Comparison of ENCODE assay signal across 22 mouse cellular contexts in genomic region chr1:153712633-153713032, GRCm38 (mm10). TPM values are rescaled to one million over a fixed set of nuclear protein-coding genes. Genes with fewer than 3 reads are reported as not detected.
DNase-seq lines count a peak whose midpoint lies in the region; ATAC-seq lines count a peak whose summit lies in the region.
"Had no signal": no experiment of that assay in that cellular context is flagged by ENCODE, and none has a peak within 500 bp of the region (broad histone marks: within the 10 kb centered on the region; RNA-seq: fewer than 3 reads in every experiment).

No protein-coding gene starts in this region.

- no peak overlapping the region for H3K27ac ChIP-seq in hindbrain, embryonic 16.5 days (ENCODE audit: low read depth, low read length)
- H3K27ac ChIP-seq: embryonic facial prominence, embryonic 10.5 days; embryonic facial prominence, embryonic 12.5 days; forebrain, embryonic 13.5 days; forebrain, embryonic 15.5 days had no signal

- peak; percentile 51 for ATAC-seq in CD4-positive, CD25-positive, alpha-beta regulatory T cell, adult 4 months
- ATAC-seq in activated CD4-positive, CD25-positive, alpha-beta regulatory T cell, adult 4 months = no peak
- no peak for ATAC-seq in hindbrain, embryonic 16.5 days
- ATAC-seq: forebrain, embryonic 13.5 days; forebrain, embryonic 15.5 days; forebrain, postnatal 0 days; Patski had no signal

- no peak overlapping the region for H3K9ac ChIP-seq in hindbrain, embryonic 16.5 days (ENCODE audit: low read depth, low read length)
- H3K9ac ChIP-seq: embryonic facial prominence, embryonic 12.5 days; forebrain, embryonic 13.5 days; forebrain, embryonic 15.5 days; forebrain, postnatal 0 days had no signal

- H3K9me3 ChIP-seq in hindbrain, embryonic 16.5 days (ENCODE audit: control insufficient read depth, low read length) = no peaks in the 10 kb centered on the region
- H3K9me3 ChIP-seq: embryonic facial prominence, embryonic 10.5 days; embryonic facial prominence, embryonic 12.5 days; forebrain, embryonic 13.5 days; forebrain, embryonic 15.5 days; G1E had no signal

- no peak overlapping the region for H3K4me3 ChIP-seq in hindbrain, embryonic 16.5 days (ENCODE audit: low read length)
- H3K4me3 ChIP-seq: embryonic facial prominence, embryonic 10.5 days; embryonic facial prominence, embryonic 12.5 days; forebrain, embryonic 13.5 days; forebrain, embryonic 15.5 days had no signal

- H3K4me1 ChIP-seq in hindbrain, embryonic 16.5 days (ENCODE audit: control insufficient read depth, insufficient read depth, low read depth, low read length) = no peaks in the 10 kb centered on the region
- H3K4me1 ChIP-seq: forebrain, embryonic 13.5 days; forebrain, embryonic 15.5 days had no signal

- WGBS in hindbrain, embryonic 16.5 days = 88% methylated on average over 2 of the region's 2 CpGs

- no peaks in the 10 kb centered on the region for H3K36me3 ChIP-seq in hindbrain, embryonic 16.5 days (ENCODE audit: control insufficient read depth, insufficient read depth, low read length)
- H3K36me3 ChIP-seq: embryonic facial prominence, embryonic 10.5 days; embryonic facial prominence, embryonic 12.5 days; forebrain, embryonic 15.5 days; G1E had no signal

- peak; percentile 30 for DNase-seq in A20 (ENCODE audit: low read depth, low spot score)
- peak; percentile 36 for DNase-seq in induced T-regulatory cell, adult 2 months (ENCODE audit: low read depth)
- no peak for DNase-seq in adrenal gland, postnatal 4 days (ENCODE audit: low spot score in 2 of 2)
- DNase-seq: adrenal gland, adult 2 months; adrenal gland, postnatal 10 days; adrenal gland, postnatal 25 days; B cell, adult 2 months; cerebellum, adult 11-12 months; cerebellum, adult 2 months; cerebellum, adult 9-10 months; cerebellum, postnatal 10 days; cerebellum, postnatal 25 days; forebrain, postnatal 0 days had no signal

- no peak overlapping the region for H3K4me2 ChIP-seq in hindbrain, embryonic 16.5 days (ENCODE audit: low read length)
- H3K4me2 ChIP-seq: embryonic facial prominence, embryonic 12.5 days; forebrain, embryonic 13.5 days; forebrain, embryonic 15.5 days had no signal

- no peaks in the 10 kb centered on the region for H3K27me3 ChIP-seq in hindbrain, embryonic 16.5 days (replicated peaks; ENCODE audit: control insufficient read depth, insufficient read depth, low read length)
- H3K27me3 ChIP-seq: embryonic facial prominence, embryonic 12.5 days; forebrain, embryonic 13.5 days; forebrain, embryonic 15.5 days; Patski had no signal

RNA-seq across cellular contexts. Expression of gene Rgs16, which starts 27.5 kb away (rescaled TPM):
- polyA plus RNA-seq in CD4-positive, CD25-positive, alpha-beta regulatory T cell, adult 4 months (2017; shearing (Covaris generic)) = 10 to 100 TPM; 10.9 to 46.2 TPM
- polyA plus RNA-seq in activated CD4-positive, CD25-positive, alpha-beta regulatory T cell, adult 4 months (2017; shearing (Covaris generic)) = 10 to 100 TPM in 1 of 2 experiments, 1 to 10 TPM in 1; 5.6 to 27.5 TPM
- 10 to 100 TPM in 1 of 2 experiments, 1 to 10 TPM in 1; 8.6 to 11.6 TPM for total RNA-seq in adrenal gland, postnatal 4 days (2021)
- polyA plus RNA-seq in hindbrain, embryonic 16.5 days (2015; fragmentation: Nextera tagmentation; extraction: Ambion mirVana) = 13.3 and 14.0 TPM in 2 replicates
- total RNA-seq: G1E had no signal
- polyA plus RNA-seq: G1E had no signal

RNA-seq across cellular contexts. Expression of gene Rnasel, which starts 36.6 kb away (rescaled TPM):
- 10 to 100 TPM; 53.0 to 58.5 TPM for polyA plus RNA-seq in CD4-positive, CD25-positive, alpha-beta regulatory T cell, adult 4 months (2017; shearing (Covaris generic))
- polyA plus RNA-seq in activated CD4-positive, CD25-positive, alpha-beta regulatory T cell, adult 4 months (2017; shearing (Covaris generic)) = 10 to 100 TPM; 38.6 to 49.7 TPM
- 10 to 100 TPM; 30.0 to 32.7 TPM for total RNA-seq in adrenal gland, postnatal 4 days (2021)
- 32.3 and 34.5 TPM in 2 replicates for polyA plus RNA-seq in hindbrain, embryonic 16.5 days (2015; fragmentation: Nextera tagmentation; extraction: Ambion mirVana)

RNA-seq across cellular contexts. Expression of gene Rgs8, which starts 59.8 kb away (rescaled TPM):
- polyA plus RNA-seq in CD4-positive, CD25-positive, alpha-beta regulatory T cell, adult 4 months (2017; shearing (Covaris generic)) = under 1 TPM in 1 of 2 experiments, not detected in 1; 0.22 TPM
- polyA plus RNA-seq in activated CD4-positive, CD25-positive, alpha-beta regulatory T cell, adult 4 months (2017; shearing (Covaris generic)) = under 1 TPM in 1 of 2 experiments, not detected in 1; 0.09 TPM
- under 1 TPM; 0.48 to 0.65 TPM for total RNA-seq in adrenal gland, postnatal 4 days (2021)
- 18.8 and 22.9 TPM in 2 replicates for polyA plus RNA-seq in hindbrain, embryonic 16.5 days (2015; fragmentation: Nextera tagmentation; extraction: Ambion mirVana)
- total RNA-seq: adrenal gland, postnatal 25 days had no signal
- polyA plus RNA-seq: G1E had no signal

Comparison
In these comparisons a context has a peak if more than half of its experiments do, and no peak if none do; other contexts are left out.
1. DNase-seq: peak in A20 (single experiment) and induced T-regulatory cell, adult 2 months (single experiment); none in adrenal gland, postnatal 4 days (0 of 2).
2. RNA of gene Rgs8, which starts 59.8 kb away (polyA plus RNA-seq): 18.8 to 22.9 TPM in hindbrain, embryonic 16.5 days; 0.22 TPM in CD4-positive, CD25-positive, alpha-beta regulatory T cell, adult 4 months and 0.09 TPM in activated CD4-positive, CD25-positive, alpha-beta regulatory T cell, adult 4 months; every median in the first group is over 10 times any median in the second.